Comparison of ENCODE assay signal across 10 mouse cellular contexts in genomic region chr11:77330529-77330928, GRCm38 (mm10).
"Had no signal": no experiment of that assay in that cellular context is flagged by ENCODE, and none has a peak within 500 bp of the region (broad histone marks: within the 10 kb centered on the region; RNA-seq: fewer than 3 reads in every experiment).

No protein-coding gene starts in this region.

- DNase-seq: kidney, adult 11 months; kidney, adult 8-10 months; kidney, postnatal 10 days; kidney, postnatal 36 days; layer of hippocampus, postnatal 36 days; liver, embryonic 13.5 days; lung, embryonic 14.5 days; thymus, adult 2 months; thymus, postnatal 14 days; thymus, postnatal 4 days had no signal
